Mouse (Mus musculus) heart, embryonic 16.5 days (tissue): ENCODE results near the gene Krt25. TPM values are rescaled to one million over a fixed set of nuclear protein-coding genes. Genes with fewer than 3 reads are reported as not detected.

Experiments used
- ATAC-seq: fragments of 200-750 bp; cut with Nextera tagmentation; replicated peaks from 2 replicates; pipeline ENCODE4 v1.8.0; 2017; ENCODE audit warnings: moderate number of reproducible peaks; ENCODE audit not compliant: insufficient read depth, low FRiP score; ENCODE audit errors: extremely low read depth
- H3K27ac ChIP-seq: fragments of 300-500 bp; sonication (generic); 2 replicates; pipeline ENCODE4 v1.5.1; 2014; ENCODE audit warnings: mild to moderate bottlenecking, low read length, control low read depth, moderate library complexity
- H3K27me3 ChIP-seq: fragments of 300-500 bp; sonication (generic); 2 replicates; pipeline ENCODE4 v1.6.1; 2014; ENCODE audit warnings: low read length, mixed read lengths; ENCODE audit not compliant: control insufficient read depth, insufficient read depth
- H3K36me3 ChIP-seq: fragments of 300-500 bp; sonication (generic); 2 replicates; pipeline ENCODE4 v1.6.1; 2014; ENCODE audit not compliant: control insufficient read depth, insufficient read depth
- H3K4me1 ChIP-seq: fragments of 300-500 bp; sonication (generic); 2 replicates; pipeline ENCODE4 v1.6.1; 2014; ENCODE audit warnings: low read length, mixed read lengths; ENCODE audit not compliant: control insufficient read depth, insufficient read depth
- H3K4me2 ChIP-seq: fragments of 300-500 bp; sonication (generic); 2 replicates; pipeline ENCODE4 v1.6.1; 2014; ENCODE audit warnings: low read depth, mild to moderate bottlenecking, control low read depth, low read length
- H3K4me3 ChIP-seq: fragments of 300-500 bp; sonication (generic); 2 replicates; pipeline ENCODE4 v1.5.1; 2014; ENCODE audit warnings: mild to moderate bottlenecking, control low read depth, low read length
- H3K9ac ChIP-seq: fragments of 300-500 bp; sonication (generic); 2 replicates; pipeline ENCODE4 v1.6.1; 2014; ENCODE audit warnings: low read length, control low read depth
- H3K9me3 ChIP-seq: fragments of 300-500 bp; sonication (generic); replicated peaks from 2 replicates; pipeline ENCODE4 v1.6.1; 2016; ENCODE audit warnings: low read length; ENCODE audit not compliant: control insufficient read depth
- WGBS: fragments of 180-500 bp; shearing (Covaris S2); extraction: QIAGEN DNeasy Blood & Tissue Kit; methylation state at CpG from one replicate; pipeline ENCODE4 v1.1.7; 2014; 5-methylcytosine and 5-hydroxymethylcytosine counted together
- polyA plus RNA-seq: library from polyadenylated mRNA; unstranded; fragments of >200 nt; fragmentation: Nextera tagmentation; extraction: Ambion mirVana; gene quantifications from 2 replicates; pipeline ENCODE4 v1.2.1, GENCODE M21; 2015

The Krt25 gene
- polyA plus RNA-seq, 1 experiment from 2014 or later: 0.07 TPM

DNA sequence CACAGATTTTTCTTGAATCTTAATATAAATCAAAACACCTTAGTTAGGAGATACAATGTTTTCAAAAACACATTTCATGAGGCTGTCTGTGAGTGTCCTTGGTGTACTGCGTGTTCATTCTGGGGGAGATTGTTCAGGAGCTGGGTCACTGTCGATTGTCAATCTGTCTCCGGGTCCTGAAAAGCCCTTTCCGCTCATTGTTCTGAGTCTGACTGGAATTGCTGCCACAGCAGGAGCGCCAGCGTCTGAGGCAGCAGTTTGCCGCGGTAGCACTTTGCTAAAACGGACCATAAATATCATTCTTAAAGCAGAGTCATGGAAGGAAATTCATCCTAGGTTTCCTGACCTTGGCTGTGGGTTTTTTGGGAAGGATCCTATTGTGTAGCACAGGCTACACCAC lies 57.0 kb downstream of the Krt25 start:
- Histone ChIP-seq H3K4me3 (no peak overlapping the region), H3K27ac (peak overlapping the region; percentile 40; the same call in 1 of the 2 replicates), H3K4me2 (no peak overlapping the region), H3K9me3 (no peaks in the 10 kb centered on the region), H3K4me1 (no peaks in the 10 kb centered on the region), H3K36me3 (no peaks in the 10 kb centered on the region), H3K9ac (no peak overlapping the region), H3K27me3 (no peaks in the 10 kb centered on the region)
- WGBS: 48% methylated on average over 9 of the region's 9 CpGs
- ATAC-seq: no peak; the same call in 1 of the 2 replicates

Other genes starting within 250 kb of the Krt25 start
- gene Tns4, start 233.6 kb downstream of the Krt25 start, polyA plus RNA-seq: 0.06 and 0.71 TPM in 2 replicates
- gene Ccr7, start 167.9 kb downstream of the Krt25 start, polyA plus RNA-seq: 0.69 and 1.5 TPM in 2 replicates
- gene Smarce1, start 91.9 kb downstream of the Krt25 start, polyA plus RNA-seq: 161 and 177 TPM in 2 replicates
- 3.2 and 4.5 TPM in 2 replicates for gene Krt222, start 78.9 kb downstream of the Krt25 start, polyA plus RNA-seq
- gene Krt24, start 37.7 kb downstream of the Krt25 start, polyA plus RNA-seq: not detected in 2 replicates
- not detected in 2 replicates for gene Krt26, start 15.0 kb upstream of the Krt25 start, polyA plus RNA-seq
- not detected in 2 replicates for gene Krt27, start 28.2 kb upstream of the Krt25 start, polyA plus RNA-seq
- 0.09 TPM in 1 of 2 replicates, not detected in the other for gene Krt28, start 52.0 kb upstream of the Krt25 start, polyA plus RNA-seq
- 13.2 and 14.1 TPM in 2 replicates for gene Krt10, start 66.4 kb upstream of the Krt25 start, polyA plus RNA-seq
- 0.07 TPM in 1 of 2 replicates, not detected in the other for gene Krt12, start 99.3 kb upstream of the Krt25 start, polyA plus RNA-seq
- gene Krt20, start 115.2 kb upstream of the Krt25 start, polyA plus RNA-seq: 0.54 and 2.5 TPM in 2 replicates
- gene Krt23, start 170.2 kb upstream of the Krt25 start, polyA plus RNA-seq: 0.46 and 0.70 TPM in 2 replicates
- gene Krt39, start 198.4 kb upstream of the Krt25 start, polyA plus RNA-seq: not detected in 2 replicates
- not detected in 2 replicates for gene Krt40, start 220.2 kb upstream of the Krt25 start, polyA plus RNA-seq
- gene Krtap3-3, start 227.9 kb upstream of the Krt25 start, polyA plus RNA-seq: not detected in 2 replicates
- not detected in 2 replicates for gene Krtap3-2, start 233.9 kb upstream of the Krt25 start, polyA plus RNA-seq
- not detected in 2 replicates for gene Gm11939, start 236.5 kb upstream of the Krt25 start, polyA plus RNA-seq
- gene Krtap3-1, start 243.7 kb upstream of the Krt25 start, polyA plus RNA-seq: not detected in 2 replicates